8 mouse cellular contexts compared by ENCODE assay signal in the genomic region with DNA sequence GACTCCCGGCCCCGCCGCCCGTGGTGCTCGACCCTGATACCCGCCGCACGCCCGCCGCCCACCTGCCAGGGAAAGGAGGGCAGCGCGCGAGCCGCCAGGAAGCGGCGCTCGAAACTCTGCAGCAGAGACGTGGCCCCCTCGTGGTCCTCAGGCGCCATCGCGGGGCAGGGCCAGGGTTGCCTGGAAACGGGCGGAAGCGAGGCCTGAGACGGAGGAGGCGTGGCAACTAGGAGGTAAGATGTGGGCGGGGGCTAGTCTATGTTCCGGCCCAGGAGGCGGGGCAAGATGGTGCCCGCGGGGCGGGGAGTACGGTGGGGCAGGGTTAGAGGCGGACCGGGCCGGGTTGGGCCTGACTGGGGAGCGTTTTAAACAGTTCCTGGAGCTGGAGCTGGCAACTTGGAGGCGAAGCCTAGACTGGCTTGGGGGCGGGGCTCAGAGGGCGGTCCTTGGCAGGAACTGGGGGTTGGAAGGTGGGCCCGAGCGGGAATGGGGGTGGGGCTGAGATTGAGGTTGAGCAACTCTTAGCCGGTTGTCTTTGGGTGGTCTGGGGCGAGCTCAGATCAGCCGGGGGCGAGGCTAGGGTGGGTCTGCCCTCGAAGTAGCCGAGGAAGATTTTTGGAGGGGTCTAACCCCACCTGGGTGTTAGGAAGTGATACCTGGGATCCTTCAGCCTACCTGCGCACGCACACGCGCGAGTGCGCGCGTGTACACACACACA. TPM values are rescaled to one million over a fixed set of nuclear protein-coding genes. Genes with fewer than 3 reads are reported as not detected.
A peak's percentile ranks its signal among the peaks of the same experiment; 100 is the strongest.
DNase-seq lines count a peak whose midpoint lies in the region; ATAC-seq and TF ChIP-seq lines count a peak whose summit lies in the region.

A gene (minus strand): TSS at position 205 of the 718 bp plus-strand sequence.

- peak within 1 kb of the TSS; percentile 78 to 92 for H3K4me3 ChIP-seq in MEL (ENCODE audit: control insufficient read depth in 1 of 2, insufficient read depth in 1 of 2, low read depth in 2 of 2, low read length in 2 of 2)
- H3K4me3 ChIP-seq in cerebellum, adult 2 months (replicated peaks; ENCODE audit: insufficient read depth, low read depth, low read length), result peak within 1 kb of the TSS; percentile 67
- H3K4me3 ChIP-seq in forebrain, postnatal 0 days (ENCODE audit: low read depth, low read length), result peak within 1 kb of the TSS; percentile 47
- H3K4me3 ChIP-seq in lung, embryonic 15.5 days, result peak within 1 kb of the TSS; percentile 78

- TF ChIP-seq RAD21 in MEL (IDR thresholded peaks at IDR 0.05; ENCODE audit: low read depth, low read length), result peak; percentile 6

- peak; percentile 97 for ATAC-seq in forebrain, postnatal 0 days
- peak; percentile 98 for ATAC-seq in lung, embryonic 15.5 days (ENCODE audit: borderline replicate concordance, extremely low read depth, low FRiP score, low TSS enrichment)

- H3K9ac ChIP-seq in MEL (ENCODE audit: control insufficient read depth, low read depth, low read length, poor library complexity, severe bottlenecking), result peak within 1 kb of the TSS; percentile 95
- peak within 1 kb of the TSS; percentile 51 for H3K9ac ChIP-seq in forebrain, postnatal 0 days
- peak within 1 kb of the TSS; percentile 70 for H3K9ac ChIP-seq in lung, embryonic 15.5 days

- no peaks in the 10 kb centered on the region for H3K9me3 ChIP-seq in MEL (replicated peaks; ENCODE audit: insufficient read depth, low read length)
- H3K9me3 ChIP-seq in forebrain, postnatal 0 days (ENCODE audit: low read length), result no peaks in the 10 kb centered on the region
- no peaks in the 10 kb centered on the region for H3K9me3 ChIP-seq in lung, embryonic 15.5 days

- no peaks in the 10 kb centered on the region for H3K36me3 ChIP-seq in MEL (ENCODE audit: control insufficient read depth in 1 of 2, insufficient read depth in 2 of 2, low read length in 2 of 2)
- no peaks in the 10 kb centered on the region for H3K36me3 ChIP-seq in forebrain, postnatal 0 days (ENCODE audit: insufficient read depth)
- no peaks in the 10 kb centered on the region for H3K36me3 ChIP-seq in lung, embryonic 15.5 days

- peak; percentile 98 for DNase-seq in MEL (ENCODE audit: low read depth, low spot score)
- DNase-seq in cerebellum, adult 2 months, result peak; percentile 91 to 92
- peak; percentile 97 for DNase-seq in forebrain, postnatal 0 days
- peak; percentile 99 for DNase-seq in heart, postnatal 4 days
- DNase-seq in layer of hippocampus, adult 8-10 months (ENCODE audit: low spot score in 2 of 2), result peak; percentile 96 to 97
- DNase-seq in ovary, adult 18-20 months (ENCODE audit: low spot score), result peak; percentile 99
- peak; percentile 99 for DNase-seq in thymus, postnatal 0 days (ENCODE audit: low spot score)

- peaks cover 9% of the 10 kb centered on the region for H3K79me2 ChIP-seq in MEL (ENCODE audit: control insufficient read depth, insufficient read depth, low read length, poor library complexity)

- H3K27me3 ChIP-seq in MEL (ENCODE audit: control insufficient read depth in 1 of 2, insufficient read depth in 2 of 2, low read length in 2 of 2), result no peaks in the 10 kb centered on the region
- no peaks in the 10 kb centered on the region for H3K27me3 ChIP-seq in cerebellum, adult 2 months (ENCODE audit: control insufficient read depth, insufficient read depth, low read length)
- no peaks in the 10 kb centered on the region for H3K27me3 ChIP-seq in forebrain, postnatal 0 days (ENCODE audit: insufficient read depth, low read length)
- H3K27me3 ChIP-seq in lung, embryonic 15.5 days, result no peaks in the 10 kb centered on the region

- peak in 2 of 3 experiments; percentile 59 to 72; a peak in 5 of 6 replicates for TF ChIP-seq CTCF in MEL (IDR thresholded peaks at IDR 0.05 in 2 of 3, conservative IDR thresholded peaks at IDR 0.05 in 1 of 3; ENCODE audit: control insufficient read depth in 1 of 3, insufficient read depth in 1 of 3, low read depth in 2 of 3, low read length in 3 of 3, poor library complexity in 1 of 3, severe bottlenecking in 1 of 3)
- peak; percentile 52; the same call in 1 of the 2 replicates for TF ChIP-seq CTCF in cerebellum, adult 2 months (IDR thresholded peaks at IDR 0.05; ENCODE audit: borderline replicate concordance, insufficient read depth, low read depth, low read length)
- TF ChIP-seq CTCF in forebrain, postnatal 0 days (IDR thresholded peaks at IDR 0.05; ENCODE audit: low read depth), result peak; percentile 90

- peak within 1 kb of the TSS; percentile 74 for H3K4me2 ChIP-seq in forebrain, postnatal 0 days (ENCODE audit: low read depth)
- peak within 1 kb of the TSS; percentile 87 for H3K4me2 ChIP-seq in lung, embryonic 15.5 days

- TF ChIP-seq EP300 in MEL (IDR thresholded peaks at IDR 0.05; ENCODE audit: low read depth in 1 of 2, low read length in 2 of 2), result no peak

- peak within 1 kb of the TSS; percentile 70 for H3K27ac ChIP-seq in MEL (ENCODE audit: control insufficient read depth, low read depth, low read length)
- H3K27ac ChIP-seq in cerebellum, adult 2 months (ENCODE audit: insufficient read depth, low read length), result no peak within 1 kb of the TSS
- 0 out of 2 replicates have a peak within 1 kb of the TSS, but pooled peaks have one; percentile 9 for H3K27ac ChIP-seq in forebrain, postnatal 0 days (ENCODE audit: low read depth, low read length)
- peak within 1 kb of the TSS; percentile 82 for H3K27ac ChIP-seq in lung, embryonic 15.5 days

- 2% methylated on average over 57 of the region's 57 CpGs for WGBS in cerebellum, adult 2 months
- 1% methylated on average over 56 of the region's 57 CpGs for WGBS in forebrain, postnatal 0 days
- WGBS in lung, embryonic 15.5 days, result 1% methylated on average over 57 of the region's 57 CpGs

- H3K4me1 ChIP-seq in MEL (ENCODE audit: control insufficient read depth in 1 of 2, insufficient read depth in 2 of 2, low read length in 2 of 2), result peaks cover 0 to 8% of the 10 kb centered on the region in 2 experiments; a peak in 1 of 4 replicates
- no peaks in the 10 kb centered on the region for H3K4me1 ChIP-seq in cerebellum, adult 2 months (ENCODE audit: control insufficient read depth, insufficient read depth, low read length)
- H3K4me1 ChIP-seq in forebrain, postnatal 0 days (ENCODE audit: insufficient read depth), result peaks cover 4% of the 10 kb centered on the region; the same call in 1 of the 2 replicates
- peaks cover 17% of the 10 kb centered on the region for H3K4me1 ChIP-seq in lung, embryonic 15.5 days

- TF ChIP-seq POLR2A in MEL (IDR thresholded peaks at IDR 0.05; ENCODE audit: control insufficient read depth in 1 of 2, insufficient read depth in 1 of 2, low read depth in 1 of 2, low read length in 2 of 2, poor library complexity in 1 of 2), result peak; percentile 75 to 81; a peak in 3 of 4 replicates
- no peak for TF ChIP-seq POLR2A in cerebellum, adult 2 months (IDR thresholded peaks at IDR 0.05; ENCODE audit: borderline replicate concordance, insufficient read depth, low read length)

TF ChIP-seq in MEL, 35 proteins besides CTCF, POLR2A, EP300 and RAD21:
- TF ChIP-seq MYC (IDR thresholded peaks at IDR 0.05; ENCODE audit: low read depth, low read length), result peak; percentile 60; the same call in 1 of the 2 replicates
- peak; percentile 86 for TF ChIP-seq SIN3A (IDR thresholded peaks at IDR 0.05; ENCODE audit: low read length)
- peak; percentile 93 for TF ChIP-seq MXI1 (IDR thresholded peaks at IDR 0.05; ENCODE audit: low read depth, low read length)
- TF ChIP-seq ZC3H11A (IDR thresholded peaks at IDR 0.05; ENCODE audit: low read depth, low read length), result no peak
- TF ChIP-seq MAX (IDR thresholded peaks at IDR 0.05; ENCODE audit: low read length), result peak; percentile 73; the same call in 1 of the 2 replicates
- 0 out of 2 replicates have a peak, but pooled peaks have one; percentile 62 for TF ChIP-seq UBTF (IDR thresholded peaks at IDR 0.05; ENCODE audit: borderline replicate concordance, insufficient read depth, low read depth, low read length)
- TF ChIP-seq NELFE (IDR thresholded peaks at IDR 0.05; ENCODE audit: low read depth, low read length), result peak; percentile 75
- TF ChIP-seq ETS1 (IDR thresholded peaks at IDR 0.05; ENCODE audit: low read depth, low read length), result peak; percentile 44; the same call in 1 of the 2 replicates
- TF ChIP-seq ELF1 (IDR thresholded peaks at IDR 0.05; ENCODE audit: low read depth, low read length), result peak; percentile 67
- TF ChIP-seq TCF12 (IDR thresholded peaks at IDR 0.05; ENCODE audit: low read depth, low read length), result peak; percentile 46
- TF ChIP-seq POLR2AphosphoS5 (IDR thresholded peaks at IDR 0.05; ENCODE audit: borderline replicate concordance, low read depth, low read length), result no peak
- no peak for TF ChIP-seq TBP (IDR thresholded peaks at IDR 0.05; ENCODE audit: low read depth, low read length)
- TF ChIP-seq HCFC1 (IDR thresholded peaks at IDR 0.05; ENCODE audit: low read depth, low read length), result peak; percentile 67

RNA-seq across cellular contexts. Expression of the gene that starts here (rescaled TPM):
- total RNA-seq in MEL (2012; rRNA removed), result 21.4 and 26.4 TPM in 2 replicates
- polyA plus RNA-seq in MEL (2012; ENCODE audit: insufficient read depth in 1 of 2, insufficient read length in 2 of 2, low read depth in 1 of 2, low replicate concordance in 2 of 2, missing spikeins in 1 of 2), result 10 to 100 TPM in 1 of 2 experiments, not detected in 1; 48.6 TPM
- 9.4 and 12.9 TPM in 2 replicates for polyA plus RNA-seq in cerebellum, adult 2 months (2012; rRNA removed)
- total RNA-seq in forebrain, postnatal 0 days (2014; rRNA removed), result 6.3 and 8.3 TPM in 2 replicates
- 6.7 TPM in 2 replicates for polyA plus RNA-seq in forebrain, postnatal 0 days (2015; fragmentation: Nextera tagmentation; extraction: Ambion mirVana)
- 10 to 100 TPM; 13.0 to 13.7 TPM for total RNA-seq in heart, postnatal 4 days (2021)
- total RNA-seq in layer of hippocampus, adult 8-10 months (2022), result 1 to 10 TPM; 3.9 to 7.2 (median 5.0) TPM
- polyA plus RNA-seq in lung, embryonic 15.5 days (2015; fragmentation: Nextera tagmentation; extraction: Ambion mirVana), result 21.4 and 24.8 TPM in 2 replicates
- polyA plus RNA-seq in thymus, postnatal 0 days (2015; fragmentation: Nextera tagmentation; extraction: Ambion mirVana), result 13.9 and 15.5 TPM in 2 replicates
